Mouse (Mus musculus): ENCODE results near the gene Ccdc120. TPM values are rescaled to one million over a fixed set of nuclear protein-coding genes. Genes with fewer than 3 reads are reported as not detected.

Gene Ccdc120
- polyA plus RNA-seq, 1 experiment: 65.1 TPM

- H3K36me3 ChIP-seq (ENCODE audit: control insufficient read depth, insufficient read depth, low read length): 0 out of 2 replicates have a peak, but pooled peaks cover 1% of the 10 kb centered on the region
- H3K27ac ChIP-seq (ENCODE audit: insufficient read depth, low read depth, low read length): no peak overlapping the region
- H3K27me3 ChIP-seq (ENCODE audit: control insufficient read depth, insufficient read depth, low read length): no peaks in the 10 kb centered on the region
- WGBS: 15% methylated on average over 3 of the region's 3 CpGs
- TF ChIP-seq POLR2A (IDR thresholded peaks at IDR 0.05; ENCODE audit: low read depth, low read length): no peak
- no peak for TF ChIP-seq CTCF (IDR thresholded peaks at IDR 0.05; ENCODE audit: extremely low read depth, insufficient read length, insufficient replicate concordance, low read depth, low read length)
- H3K4me1 ChIP-seq (ENCODE audit: control insufficient read depth, insufficient read depth, insufficient read length, low read length): peaks cover 3% of the 10 kb centered on the region; the same call in 1 of the 2 replicates
- no peak overlapping the region for H3K4me3 ChIP-seq (ENCODE audit: low read depth, low read length)
Measured at GRCm38 (mm10) chrX:7779294-7779693, 28.6 kb upstream of the Ccdc120 start.

- no peaks in the 10 kb centered on the region for H3K27me3 ChIP-seq (ENCODE audit: control insufficient read depth, insufficient read depth, low read length)
- H3K4me3 ChIP-seq (ENCODE audit: low read depth, low read length): no peak overlapping the region
- H3K36me3 ChIP-seq (ENCODE audit: control insufficient read depth, insufficient read depth, low read length): peaks cover 8% of the 10 kb centered on the region; the same call in 1 of the 2 replicates
- 40% methylated on average over 7 of the region's 7 CpGs for WGBS
- H3K4me1 ChIP-seq (ENCODE audit: control insufficient read depth, insufficient read depth, insufficient read length, low read length): peaks cover 3% of the 10 kb centered on the region; the same call in 1 of the 2 replicates
- no peak for TF ChIP-seq CTCF (IDR thresholded peaks at IDR 0.05; ENCODE audit: extremely low read depth, insufficient read length, insufficient replicate concordance, low read depth, low read length)
- TF ChIP-seq POLR2A (IDR thresholded peaks at IDR 0.05; ENCODE audit: low read depth, low read length): no peak
- no peak overlapping the region for H3K27ac ChIP-seq (ENCODE audit: insufficient read depth, low read depth, low read length)
Measured at GRCm38 (mm10) chrX:7778450-7779244, 27.9 kb upstream of the Ccdc120 start.

GRCm38 (mm10) chrX:7776329-7777082 is 25.8 kb upstream of the Ccdc120 start:
- TF ChIP-seq CTCF (IDR thresholded peaks at IDR 0.05; ENCODE audit: extremely low read depth, insufficient read length, insufficient replicate concordance, low read depth, low read length): peak; percentile 66; the same call in 1 of the 2 replicates
- TF ChIP-seq POLR2A (IDR thresholded peaks at IDR 0.05; ENCODE audit: low read depth, low read length): no peak
- Histone ChIP-seq H3K27ac (ENCODE audit: insufficient read depth, low read depth, low read length) (no peak overlapping the region), H3K36me3 (ENCODE audit: control insufficient read depth, insufficient read depth, low read length) (peaks cover 18% of the 10 kb centered on the region), H3K27me3 (ENCODE audit: control insufficient read depth, insufficient read depth, low read length) (no peaks in the 10 kb centered on the region), H3K4me3 (ENCODE audit: low read depth, low read length) (no peak overlapping the region), H3K4me1 (ENCODE audit: control insufficient read depth, insufficient read depth, insufficient read length, low read length) (0 out of 2 replicates have a peak, but pooled peaks cover 2% of the 10 kb centered on the region)
- WGBS: 45% methylated on average over 8 of the region's 8 CpGs

- Histone ChIP-seq H3K27me3 (ENCODE audit: control insufficient read depth, insufficient read depth, low read length) (no peaks in the 10 kb centered on the region), H3K4me3 (ENCODE audit: low read depth, low read length) (no peak overlapping the region), H3K27ac (ENCODE audit: insufficient read depth, low read depth, low read length) (no peak overlapping the region), H3K4me1 (ENCODE audit: control insufficient read depth, insufficient read depth, insufficient read length, low read length) (no peaks in the 10 kb centered on the region), H3K36me3 (ENCODE audit: control insufficient read depth, insufficient read depth, low read length) (peaks cover 26% of the 10 kb centered on the region)
- WGBS: 79% methylated on average over 9 of the region's 9 CpGs
- no peak for TF ChIP-seq POLR2A (IDR thresholded peaks at IDR 0.05; ENCODE audit: low read depth, low read length)
- no peak for TF ChIP-seq CTCF (IDR thresholded peaks at IDR 0.05; ENCODE audit: extremely low read depth, insufficient read length, insufficient replicate concordance, low read depth, low read length)
Measured at GRCm38 (mm10) chrX:7775501-7776205, 24.9 kb upstream of the Ccdc120 start.

- 47% methylated on average over 2 of the region's 2 CpGs for WGBS
- no peaks in the 10 kb centered on the region for H3K4me1 ChIP-seq (ENCODE audit: control insufficient read depth, insufficient read depth, insufficient read length, low read length)
- no peak for TF ChIP-seq CTCF (IDR thresholded peaks at IDR 0.05; ENCODE audit: extremely low read depth, insufficient read length, insufficient replicate concordance, low read depth, low read length)
- TF ChIP-seq POLR2A (IDR thresholded peaks at IDR 0.05; ENCODE audit: low read depth, low read length): no peak
- H3K4me3 ChIP-seq (ENCODE audit: low read depth, low read length): no peak overlapping the region
- H3K27me3 ChIP-seq (ENCODE audit: control insufficient read depth, insufficient read depth, low read length): no peaks in the 10 kb centered on the region
- peaks cover 43% of the 10 kb centered on the region for H3K36me3 ChIP-seq (ENCODE audit: control insufficient read depth, insufficient read depth, low read length)
- no peak overlapping the region for H3K27ac ChIP-seq (ENCODE audit: insufficient read depth, low read depth, low read length)
Measured at GRCm38 (mm10) chrX:7772766-7773165, 22.1 kb upstream of the Ccdc120 start.

GRCm38 (mm10) chrX:7769302-7770017 is 18.8 kb upstream of the Ccdc120 start:
- H3K27ac ChIP-seq (ENCODE audit: insufficient read depth, low read depth, low read length): no peak overlapping the region
- no peaks in the 10 kb centered on the region for H3K27me3 ChIP-seq (ENCODE audit: control insufficient read depth, insufficient read depth, low read length)
- H3K4me1 ChIP-seq (ENCODE audit: control insufficient read depth, insufficient read depth, insufficient read length, low read length): 0 out of 2 replicates have a peak, but pooled peaks cover 2% of the 10 kb centered on the region
- peaks cover 58% of the 10 kb centered on the region for H3K36me3 ChIP-seq (ENCODE audit: control insufficient read depth, insufficient read depth, low read length)
- 91% methylated on average over 7 of the region's 7 CpGs for WGBS
- TF ChIP-seq POLR2A (IDR thresholded peaks at IDR 0.05; ENCODE audit: low read depth, low read length) (no peak), CTCF (IDR thresholded peaks at IDR 0.05; ENCODE audit: extremely low read depth, insufficient read length, insufficient replicate concordance, low read depth, low read length) (no peak)
- no peak overlapping the region for H3K4me3 ChIP-seq (ENCODE audit: low read depth, low read length)

All from small intestine, adult 2 months (tissue).